Mouse (Mus musculus): ENCODE data around the gene Gm47841. TPM values are rescaled to one million over a fixed set of nuclear protein-coding genes. Genes with fewer than 3 reads are reported as not detected.

Gene Gm47841
- polyA plus RNA-seq, 1 experiment from 2014 or later = not detected

DNA sequence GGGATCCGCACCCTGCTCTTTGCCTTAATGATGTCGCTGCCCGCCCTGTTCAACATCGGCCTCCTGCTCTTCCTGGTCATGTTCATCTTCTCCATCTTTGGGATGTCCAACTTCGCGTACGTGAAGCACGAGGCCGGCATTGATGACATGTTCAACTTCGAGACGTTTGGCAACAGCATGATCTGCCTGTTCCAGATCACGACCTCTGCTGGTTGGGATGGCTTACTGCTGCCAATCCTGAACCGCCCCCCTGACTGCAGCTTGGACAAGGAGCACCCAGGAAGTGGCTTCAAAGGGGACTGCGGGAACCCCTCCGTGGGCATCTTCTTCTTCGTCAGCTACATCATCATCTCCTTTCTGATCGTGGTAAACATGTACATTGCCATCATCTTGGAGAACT is 7.5 kb downstream of the Gm47841 start:
- H3K4me1 ChIP-seq (replicated peaks; ENCODE audit: control insufficient read depth, insufficient read depth, low read length) = no peaks in the 10 kb centered on the region
- 47% methylated on average over 17 of the region's 17 CpGs for whole genome bisulfite sequencing
- peaks cover 49% of the 10 kb centered on the region for H3K27me3 ChIP-seq (ENCODE audit: control insufficient read depth, insufficient read depth, low read depth, low read length)
- H3K36me3 ChIP-seq (ENCODE audit: control insufficient read depth, insufficient read depth, low read length) = no peaks in the 10 kb centered on the region
- no peak overlapping the region for H3K9ac ChIP-seq (ENCODE audit: low read length)
- ATAC-seq (ENCODE audit: low read depth) = no peak
- H3K4me2 ChIP-seq (ENCODE audit: low read depth, low read length) = no peak overlapping the region
- no peak overlapping the region for H3K4me3 ChIP-seq (ENCODE audit: low read length)
- 0 out of 2 replicates have a peak, but pooled peaks cover 2% of the 10 kb centered on the region for H3K9me3 ChIP-seq (ENCODE audit: control insufficient read depth, low read length)
- H3K27ac ChIP-seq (ENCODE audit: low read length) = no peak overlapping the region

DNA sequence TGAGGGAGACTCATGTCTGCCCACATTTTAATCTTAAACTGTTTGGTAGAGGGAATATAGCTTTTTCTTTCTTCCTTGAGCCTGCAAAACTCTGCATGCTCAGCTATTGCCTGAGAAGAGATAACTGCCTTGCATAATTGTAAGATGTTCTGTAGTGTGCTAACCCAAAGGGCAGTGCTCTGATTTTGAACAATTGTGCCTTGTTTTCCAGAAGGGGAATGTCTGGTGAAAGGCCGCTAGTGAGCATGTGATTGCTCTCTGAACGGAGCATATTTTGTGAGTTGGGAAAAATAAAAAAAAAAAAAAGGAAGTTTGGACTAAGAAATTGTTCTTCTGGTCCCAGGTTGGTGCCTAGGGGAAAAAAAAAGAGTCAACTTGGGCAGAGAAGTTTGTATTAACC is 18.2 kb downstream of the Gm47841 start:
- Histone ChIP-seq H3K4me3 (ENCODE audit: low read length) (no peak overlapping the region), H3K4me2 (ENCODE audit: low read depth, low read length) (no peak overlapping the region), H3K4me1 (replicated peaks; ENCODE audit: control insufficient read depth, insufficient read depth, low read length) (no peaks in the 10 kb centered on the region), H3K36me3 (ENCODE audit: control insufficient read depth, insufficient read depth, low read length) (no peaks in the 10 kb centered on the region), H3K27ac (ENCODE audit: low read length) (no peak overlapping the region), H3K9me3 (ENCODE audit: control insufficient read depth, low read length) (no peaks in the 10 kb centered on the region), H3K9ac (ENCODE audit: low read length) (no peak overlapping the region), H3K27me3 (ENCODE audit: control insufficient read depth, insufficient read depth, low read depth, low read length) (peaks cover 2% of the 10 kb centered on the region; the same call in 1 of the 2 replicates)
- WGBS = 62% methylated on average over 2 of the region's 2 CpGs
- no peak for ATAC-seq (ENCODE audit: low read depth)

DNA sequence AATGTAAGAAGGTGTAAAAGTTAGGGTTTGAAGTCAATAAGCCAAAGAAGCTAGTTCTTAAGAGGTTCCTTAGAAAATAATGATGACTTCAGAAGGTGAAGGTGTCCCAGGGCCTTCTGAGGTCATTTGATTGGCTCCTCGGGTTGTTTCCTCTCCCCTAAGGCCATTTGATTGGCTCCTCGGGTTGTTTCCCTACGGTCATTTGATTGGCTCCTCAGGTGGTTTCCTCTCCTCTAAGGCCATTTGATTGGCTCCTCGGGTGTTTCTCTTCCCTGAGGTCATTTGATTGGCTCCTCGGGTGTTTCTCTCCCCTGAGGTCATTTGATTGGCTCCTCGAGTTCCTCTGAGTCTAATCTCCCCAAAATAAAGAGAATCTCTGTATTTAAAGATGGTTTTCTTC is 35.8 kb downstream of the Gm47841 start:
- no peak for ATAC-seq (ENCODE audit: low read depth)
- no peak overlapping the region for H3K4me3 ChIP-seq (ENCODE audit: low read length)
- 73% methylated on average over 6 of the region's 6 CpGs for WGBS

DNA sequence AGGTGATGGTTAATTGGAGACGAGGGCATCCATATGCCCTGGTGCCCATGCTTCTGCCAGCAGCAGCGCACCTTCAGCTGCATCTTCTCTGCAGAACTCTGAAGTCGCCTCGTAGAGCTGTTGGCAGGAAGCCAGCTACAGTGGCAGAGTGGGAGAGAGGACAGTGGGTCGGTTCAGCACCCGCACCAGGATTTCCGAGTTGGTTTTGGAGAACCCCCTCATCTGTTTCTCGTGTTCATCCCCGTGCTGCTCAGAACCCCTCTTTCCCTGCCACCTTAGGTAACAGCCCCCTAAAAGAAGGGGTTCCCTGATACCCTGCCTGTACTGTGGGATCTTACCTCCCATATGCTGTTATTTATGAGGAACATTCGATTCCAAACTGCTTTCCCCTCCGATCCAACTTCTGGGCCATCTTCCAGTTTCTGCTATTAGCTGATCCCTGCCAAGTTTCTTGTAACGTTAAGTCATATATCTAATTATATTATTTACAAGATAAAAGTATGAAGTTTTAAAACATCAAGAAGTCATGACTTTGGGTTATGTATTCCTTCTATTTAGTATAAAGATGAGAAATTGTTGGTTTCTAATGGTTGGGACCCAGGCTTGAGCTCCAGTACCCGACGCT is 38.7 kb downstream of the Gm47841 start:
- no peak overlapping the region for H3K4me3 ChIP-seq (ENCODE audit: low read length)
- H3K9ac ChIP-seq (ENCODE audit: low read length) = no peak overlapping the region
- ATAC-seq (ENCODE audit: low read depth) = peak; percentile 20; the same call in 1 of the 2 replicates
- no peak overlapping the region for H3K27ac ChIP-seq (ENCODE audit: low read length)
- no peaks in the 10 kb centered on the region for H3K9me3 ChIP-seq (ENCODE audit: control insufficient read depth, low read length)
- no peak overlapping the region for H3K4me2 ChIP-seq (ENCODE audit: low read depth, low read length)
- WGBS = 51% methylated on average over 14 of the region's 14 CpGs
- H3K4me1 ChIP-seq (replicated peaks; ENCODE audit: control insufficient read depth, insufficient read depth, low read length) = no peaks in the 10 kb centered on the region; the same call in 1 of the 2 replicates
- H3K27me3 ChIP-seq (ENCODE audit: control insufficient read depth, insufficient read depth, low read depth, low read length) = no peaks in the 10 kb centered on the region
- no peaks in the 10 kb centered on the region for H3K36me3 ChIP-seq (ENCODE audit: control insufficient read depth, insufficient read depth, low read length)

More for the DNA sequence above, 35.8 kb downstream of the Gm47841 start:
- Histone ChIP-seq H3K4me2 (ENCODE audit: low read depth, low read length) (no peak overlapping the region), H3K4me1 (replicated peaks; ENCODE audit: control insufficient read depth, insufficient read depth, low read length) (no peaks in the 10 kb centered on the region; the same call in 1 of the 2 replicates), H3K27me3 (ENCODE audit: control insufficient read depth, insufficient read depth, low read depth, low read length) (no peaks in the 10 kb centered on the region), H3K9me3 (ENCODE audit: control insufficient read depth, low read length) (no peaks in the 10 kb centered on the region), H3K9ac (ENCODE audit: low read length) (no peak overlapping the region), H3K36me3 (ENCODE audit: control insufficient read depth, insufficient read depth, low read length) (no peaks in the 10 kb centered on the region), H3K27ac (ENCODE audit: low read length) (no peak overlapping the region)

DNA sequence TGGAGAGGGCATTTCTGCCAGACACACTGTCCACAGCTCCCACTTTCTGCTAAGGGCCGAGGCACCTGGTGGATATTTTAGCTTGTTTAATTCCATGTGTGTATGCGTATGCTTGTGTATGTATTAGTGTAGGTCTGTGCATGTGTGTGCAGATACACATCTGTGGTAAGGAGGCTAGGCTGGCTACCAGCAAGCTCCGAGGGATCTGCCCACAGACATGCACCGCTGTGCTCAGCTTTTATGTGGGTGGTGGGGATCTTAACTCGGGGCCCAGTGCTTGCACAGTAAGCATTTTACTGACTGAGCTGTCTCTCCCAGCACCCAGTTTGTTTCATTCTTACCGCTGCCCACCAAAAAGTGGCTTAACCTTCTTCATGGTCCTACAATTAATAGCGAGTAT is 40.0 kb downstream of the Gm47841 start:
- no peak for ATAC-seq (ENCODE audit: low read depth)
- no peaks in the 10 kb centered on the region; the same call in 1 of the 2 replicates for H3K4me1 ChIP-seq (replicated peaks; ENCODE audit: control insufficient read depth, insufficient read depth, low read length)
- H3K27me3 ChIP-seq (ENCODE audit: control insufficient read depth, insufficient read depth, low read depth, low read length) = no peaks in the 10 kb centered on the region
- H3K9me3 ChIP-seq (ENCODE audit: control insufficient read depth, low read length) = no peaks in the 10 kb centered on the region
- H3K4me2 ChIP-seq (ENCODE audit: low read depth, low read length) = no peak overlapping the region; the same call in 1 of the 2 replicates
- H3K4me3 ChIP-seq (ENCODE audit: low read length) = no peak overlapping the region; the same call in 1 of the 2 replicates
- H3K9ac ChIP-seq (ENCODE audit: low read length) = no peak overlapping the region
- no peak overlapping the region for H3K27ac ChIP-seq (ENCODE audit: low read length)
- H3K36me3 ChIP-seq (ENCODE audit: control insufficient read depth, insufficient read depth, low read length) = no peaks in the 10 kb centered on the region
- WGBS = 66% methylated on average over 7 of the region's 7 CpGs

DNA sequence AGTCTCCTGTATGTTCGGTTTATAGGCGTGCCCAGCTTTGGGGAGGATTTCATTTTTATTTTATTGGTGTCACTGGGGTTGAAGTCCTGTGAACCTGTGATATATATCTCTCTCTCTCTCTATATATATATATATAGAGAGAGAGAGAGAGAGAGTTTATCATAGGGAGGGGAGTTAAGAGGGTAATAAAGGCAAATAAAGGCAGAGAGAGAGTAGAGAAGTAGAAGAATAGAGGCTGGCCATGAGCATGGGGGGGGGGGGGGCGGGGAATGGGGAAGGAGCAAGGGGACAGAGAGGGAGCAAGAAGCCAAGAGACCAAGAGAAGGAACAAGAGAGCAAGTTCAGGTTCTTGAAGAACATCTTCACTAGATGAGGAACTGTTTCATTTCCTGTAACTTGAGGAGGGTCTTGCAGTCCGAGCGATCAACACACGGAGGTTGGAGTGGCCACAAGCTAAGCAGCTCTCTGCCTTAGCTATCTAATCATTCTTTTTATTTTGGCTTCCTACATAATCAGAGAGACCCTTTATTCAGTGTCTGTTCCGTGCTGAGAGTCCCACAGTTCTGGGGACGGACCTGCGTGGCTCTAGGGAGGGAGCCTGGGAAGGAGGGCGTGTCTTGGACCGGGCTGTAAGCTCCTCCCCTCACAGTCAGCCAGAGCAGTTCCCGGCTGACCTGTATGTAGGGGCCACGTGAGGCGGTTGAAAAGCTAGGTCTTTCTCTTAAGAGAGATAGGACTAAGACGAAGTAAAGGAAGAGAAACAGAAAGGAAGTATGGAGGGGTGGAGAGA is 40.8 kb downstream of the Gm47841 start:
- H3K4me1 ChIP-seq (replicated peaks; ENCODE audit: control insufficient read depth, insufficient read depth, low read length) = no peaks in the 10 kb centered on the region; the same call in 1 of the 2 replicates
- no peaks in the 10 kb centered on the region for H3K27me3 ChIP-seq (ENCODE audit: control insufficient read depth, insufficient read depth, low read depth, low read length)
- H3K4me3 ChIP-seq (ENCODE audit: low read length) = peak overlapping the region; percentile 51
- H3K4me2 ChIP-seq (ENCODE audit: low read depth, low read length) = peak overlapping the region; percentile 66
- peak overlapping the region; percentile 56 for H3K9ac ChIP-seq (ENCODE audit: low read length)
- peak; percentile 90 for ATAC-seq (ENCODE audit: low read depth)
- no peaks in the 10 kb centered on the region for H3K36me3 ChIP-seq (ENCODE audit: control insufficient read depth, insufficient read depth, low read length)
- H3K9me3 ChIP-seq (ENCODE audit: control insufficient read depth, low read length) = no peaks in the 10 kb centered on the region
- H3K27ac ChIP-seq (ENCODE audit: low read length) = no peak overlapping the region
- whole genome bisulfite sequencing = 13% methylated on average over 14 of the region's 15 CpGs

DNA sequence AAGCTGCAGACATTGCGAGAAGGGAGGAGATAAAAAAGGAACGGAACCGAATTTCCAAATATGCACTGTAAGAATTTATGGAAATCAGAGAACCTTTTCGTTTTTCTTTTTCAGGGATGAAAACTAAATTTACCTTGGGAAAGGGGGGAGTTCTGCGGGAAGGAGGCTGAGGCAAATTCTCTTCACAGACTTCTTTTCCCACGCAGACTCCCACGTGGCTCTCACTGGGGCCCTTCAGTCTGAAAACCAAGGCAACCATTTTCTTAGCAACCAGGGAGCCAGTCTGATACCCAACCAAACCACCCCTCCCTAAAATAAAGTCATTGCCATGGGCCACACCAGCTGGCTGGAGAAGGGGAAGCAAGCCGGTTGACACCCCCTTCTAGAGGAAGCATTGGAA is 41.5 kb downstream of the Gm47841 start:
- 85% methylated on average over 8 of the region's 8 CpGs for WGBS
- no peak for ATAC-seq (ENCODE audit: low read depth)
- no peaks in the 10 kb centered on the region for H3K36me3 ChIP-seq (ENCODE audit: control insufficient read depth, insufficient read depth, low read length)
- no peaks in the 10 kb centered on the region for H3K9me3 ChIP-seq (ENCODE audit: control insufficient read depth, low read length)
- H3K4me3 ChIP-seq (ENCODE audit: low read length) = no peak overlapping the region
- H3K27ac ChIP-seq (ENCODE audit: low read length) = no peak overlapping the region
- H3K9ac ChIP-seq (ENCODE audit: low read length) = no peak overlapping the region
- no peak overlapping the region for H3K4me2 ChIP-seq (ENCODE audit: low read depth, low read length)
- H3K4me1 ChIP-seq (replicated peaks; ENCODE audit: control insufficient read depth, insufficient read depth, low read length) = no peaks in the 10 kb centered on the region; the same call in 1 of the 2 replicates
- no peaks in the 10 kb centered on the region for H3K27me3 ChIP-seq (ENCODE audit: control insufficient read depth, insufficient read depth, low read depth, low read length)

DNA sequence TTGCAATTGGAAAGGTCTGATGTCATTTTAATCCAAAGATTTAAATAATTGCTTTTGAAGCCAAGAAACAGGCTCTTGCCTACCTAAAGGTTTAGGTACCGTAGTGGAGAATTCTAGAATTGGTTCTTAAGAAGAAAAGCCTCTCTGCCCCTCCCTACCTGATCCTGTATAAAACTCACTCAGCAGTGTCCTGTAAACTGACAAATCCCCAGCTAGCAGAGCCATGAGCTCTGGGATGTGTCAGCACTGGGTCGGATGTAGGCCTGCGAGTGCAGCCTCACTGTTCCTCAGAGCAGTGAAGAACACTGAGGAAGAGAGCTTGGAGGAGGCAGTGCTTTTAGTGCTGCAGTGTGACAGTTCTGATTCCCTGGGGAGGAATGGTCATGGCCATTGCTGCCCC is 42.7 kb downstream of the Gm47841 start:
- H3K9ac ChIP-seq (ENCODE audit: low read length) = no peak overlapping the region
- no peaks in the 10 kb centered on the region for H3K9me3 ChIP-seq (ENCODE audit: control insufficient read depth, low read length)
- no peaks in the 10 kb centered on the region for H3K27me3 ChIP-seq (ENCODE audit: control insufficient read depth, insufficient read depth, low read depth, low read length)
- no peak overlapping the region for H3K27ac ChIP-seq (ENCODE audit: low read length)
- no peaks in the 10 kb centered on the region for H3K36me3 ChIP-seq (ENCODE audit: control insufficient read depth, insufficient read depth, low read length)
- H3K4me3 ChIP-seq (ENCODE audit: low read length) = no peak overlapping the region
- no peaks in the 10 kb centered on the region; the same call in 1 of the 2 replicates for H3K4me1 ChIP-seq (replicated peaks; ENCODE audit: control insufficient read depth, insufficient read depth, low read length)
- no peak overlapping the region for H3K4me2 ChIP-seq (ENCODE audit: low read depth, low read length)
- 74% methylated on average over 3 of the region's 3 CpGs for WGBS
- ATAC-seq (ENCODE audit: low read depth) = no peak

DNA sequence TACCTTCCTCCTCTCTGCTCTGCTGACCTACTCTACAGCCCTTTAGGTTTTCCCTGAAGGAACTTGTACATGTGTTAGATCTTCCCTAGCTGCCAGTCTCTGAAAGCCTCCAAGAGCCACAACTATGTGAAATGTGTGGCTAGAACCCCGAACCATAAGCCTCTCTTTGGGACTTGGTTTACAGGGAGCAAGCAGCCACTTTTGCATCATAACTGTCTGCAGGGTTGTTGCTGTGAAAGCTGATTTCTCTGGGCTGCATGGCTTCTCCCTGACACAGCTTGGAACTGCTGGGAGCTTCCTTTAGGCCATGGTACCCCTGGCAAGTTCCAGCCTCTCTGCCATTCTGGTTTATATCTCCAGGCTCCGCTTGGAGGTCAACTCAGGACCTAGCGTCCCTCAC is 44.7 kb downstream of the Gm47841 start:
- no peak overlapping the region for H3K27ac ChIP-seq (ENCODE audit: low read length)
- H3K9me3 ChIP-seq (ENCODE audit: control insufficient read depth, low read length) = no peaks in the 10 kb centered on the region
- WGBS = 78% methylated on average over 3 of the region's 3 CpGs
- ATAC-seq (ENCODE audit: low read depth) = no peak
- no peak overlapping the region for H3K4me3 ChIP-seq (ENCODE audit: low read length)
- H3K36me3 ChIP-seq (ENCODE audit: control insufficient read depth, insufficient read depth, low read length) = no peaks in the 10 kb centered on the region
- H3K27me3 ChIP-seq (ENCODE audit: control insufficient read depth, insufficient read depth, low read depth, low read length) = no peaks in the 10 kb centered on the region
- no peaks in the 10 kb centered on the region for H3K4me1 ChIP-seq (replicated peaks; ENCODE audit: control insufficient read depth, insufficient read depth, low read length)
- no peak overlapping the region for H3K9ac ChIP-seq (ENCODE audit: low read length)
- H3K4me2 ChIP-seq (ENCODE audit: low read depth, low read length) = no peak overlapping the region

Data from lung, embryonic 16.5 days (tissue).